Comparison of ENCODE assay signal across 15 mouse cellular contexts in the genomic region with DNA sequence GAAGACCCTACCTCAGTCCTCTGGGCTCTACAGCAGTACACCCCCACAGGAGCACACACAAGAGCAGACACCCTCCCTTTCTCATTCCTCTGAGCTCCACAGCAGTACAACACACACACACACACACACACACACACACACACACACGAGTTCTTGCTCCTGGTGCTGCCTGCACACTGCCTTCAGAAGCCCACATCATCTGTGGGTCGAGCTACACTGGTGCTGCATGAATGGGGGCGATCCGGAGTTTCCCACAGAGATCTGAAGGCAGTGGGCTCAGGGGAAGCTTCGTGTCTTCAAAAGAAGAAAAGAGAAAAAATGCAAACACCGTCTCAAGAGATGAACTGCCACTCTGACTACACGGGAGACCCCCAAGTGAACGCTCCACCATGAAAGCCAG.
"Had no signal": no experiment of that assay in that cellular context is flagged by ENCODE, and none has a peak within 500 bp of the region (broad histone marks: within the 10 kb centered on the region; RNA-seq: fewer than 3 reads in every experiment).

No protein-coding gene starts in this region.

- H3K27me3 ChIP-seq: intestine, embryonic 15.5 days; liver, embryonic 13.5 days; stomach, embryonic 15.5 days had no signal

- H3K36me3 ChIP-seq: intestine, embryonic 15.5 days; kidney, embryonic 15.5 days; liver, embryonic 13.5 days; stomach, embryonic 15.5 days had no signal

- H3K27ac ChIP-seq: intestine, embryonic 15.5 days; kidney, embryonic 15.5 days; left cerebral cortex, adult 2 months; liver, embryonic 13.5 days; macrophage; stomach, embryonic 15.5 days had no signal

- H3K4me3 ChIP-seq: intestine, embryonic 15.5 days; kidney, embryonic 15.5 days; left cerebral cortex, adult 2 months; liver, embryonic 13.5 days; stomach, embryonic 15.5 days had no signal

- H3K4me2 ChIP-seq: intestine, embryonic 15.5 days; kidney, embryonic 15.5 days; liver, embryonic 13.5 days; lung, embryonic 14.5 days; stomach, embryonic 15.5 days had no signal

- H3K4me1 ChIP-seq: intestine, embryonic 15.5 days; liver, embryonic 13.5 days had no signal

- H3K9me3 ChIP-seq: intestine, embryonic 15.5 days; kidney, embryonic 15.5 days; liver, embryonic 13.5 days; stomach, embryonic 15.5 days had no signal

- DNase-seq: kidney, adult 11 months; kidney, adult 8-10 months; layer of hippocampus, postnatal 36 days; liver, embryonic 13.5 days; right cerebral cortex, adult 18-20 months; right cerebral cortex, postnatal 25 days; spleen, adult 18-20 months; thymus, postnatal 25 days had no signal

- H3K9ac ChIP-seq: intestine, embryonic 15.5 days; kidney, embryonic 15.5 days; liver, embryonic 13.5 days; lung, embryonic 14.5 days; stomach, embryonic 15.5 days had no signal

- ATAC-seq: intestine, embryonic 15.5 days; lung, postnatal 0 days had no signal
